Mouse (Mus musculus) B cell, adult 62 days (primary cell): ENCODE data around the gene Pabpn1l. TPM values are rescaled to one million over a fixed set of nuclear protein-coding genes. Genes with fewer than 3 reads are reported as not detected.

Source experiments
- total RNA-seq: library from RNA; stranded (reverse); gene quantifications from 4 replicates; pipeline ENCODE4 v1.2.4, GENCODE M21; 2023

Pabpn1l gene
- total RNA-seq = 0.51 to 0.89 TPM in 2 of 4 replicates, not detected in the others

GRCm38 (mm10) chr8:122622727-122623126, at the start of gene Pabpn1l:
Gene Pabpn1l (minus strand): TSS chr8:122622739.

GRCm38 (mm10) chr8:122611295-122612133, 11.0 kb downstream of the Pabpn1l start, which contains the start of the genes Galns and Trappc2l:
Gene Galns (minus strand): TSS chr8:122611463.
Gene Trappc2l (plus strand): TSS chr8:122611640.

GRCm38 (mm10) chr8:122576648-122577022, 45.9 kb downstream of the Pabpn1l start, which contains the start of gene Aprt:
Gene Aprt (minus strand): TSS chr8:122576909.

Other genes starting within 250 kb of the Pabpn1l start
- gene Zc3h18, start 246.1 kb downstream of the Pabpn1l start, total RNA-seq = 104 to 112 TPM (median 110 TPM) in 4 replicates
- 1.2 to 2.1 TPM (median 1.9 TPM) in 3 of 4 replicates, not detected in the other for gene Il17c, start 200.7 kb downstream of the Pabpn1l start, total RNA-seq
- gene Cyba, start 189.8 kb downstream of the Pabpn1l start, total RNA-seq = 304 to 323 TPM (median 311 TPM) in 4 replicates
- 5.4 to 7.5 TPM (median 6.5 TPM) in 4 replicates for gene Mvd, start 179.3 kb downstream of the Pabpn1l start, total RNA-seq
- gene Snai3, start 162.0 kb downstream of the Pabpn1l start, total RNA-seq = 3.0 to 5.5 TPM (median 3.5 TPM) in 4 replicates
- 34.1 to 39.4 TPM (median 36.4 TPM) in 4 replicates for gene Rnf166, start 146.7 kb downstream of the Pabpn1l start, total RNA-seq
- 60.9 to 70.8 TPM (median 67.0 TPM) in 4 replicates for gene Ctu2, start 146.6 kb downstream of the Pabpn1l start, total RNA-seq
- 50.5 to 59.6 TPM (median 55.8 TPM) in 4 replicates for gene Piezo1, start 71.4 kb downstream of the Pabpn1l start, total RNA-seq
- gene Cdt1, start 54.7 kb downstream of the Pabpn1l start, total RNA-seq = 161 to 179 TPM (median 171 TPM) in 4 replicates
- 69.4 to 88.1 TPM (median 84.2 TPM) in 4 replicates for gene Aprt, start 45.8 kb downstream of the Pabpn1l start, total RNA-seq
- gene Galns, start 11.3 kb downstream of the Pabpn1l start, total RNA-seq = 25.2 to 31.3 TPM (median 29.0 TPM) in 4 replicates
- 48.6 to 53.8 TPM (median 53.0 TPM) in 4 replicates for gene Trappc2l, start 11.1 kb downstream of the Pabpn1l start, total RNA-seq
- gene Cbfa2t3, start 76.4 kb upstream of the Pabpn1l start, total RNA-seq = 56.0 to 76.0 TPM (median 63.1 TPM) in 4 replicates
- 16.9 to 18.9 TPM (median 17.8 TPM) in 4 replicates for gene Acsf3, start 152.7 kb upstream of the Pabpn1l start, total RNA-seq
- gene Cdh15, start 225.2 kb upstream of the Pabpn1l start, total RNA-seq = not detected in 4 replicates